Mouse (Mus musculus): ENCODE measurements around the gene Ptprm. TPM values are rescaled to one million over a fixed set of nuclear protein-coding genes. Genes with fewer than 3 reads are reported as not detected.

Gene Ptprm
- polyA plus RNA-seq, 1 experiment from 2014 or later: 8.0 TPM

- ATAC-seq: no peak
- Histone ChIP-seq H3K4me2 (ENCODE audit: low read length) (no peak overlapping the region), H3K4me3 (ENCODE audit: low read depth, low read length) (no peak overlapping the region), H3K36me3 (ENCODE audit: control insufficient read depth, insufficient read depth, low read length) (no peaks in the 10 kb centered on the region), H3K27me3 (replicated peaks; ENCODE audit: control insufficient read depth, insufficient read depth, low read length) (no peaks in the 10 kb centered on the region), H3K27ac (ENCODE audit: low read depth, low read length) (no peak overlapping the region), H3K9ac (ENCODE audit: low read length) (no peak overlapping the region), H3K4me1 (ENCODE audit: control insufficient read depth, insufficient read depth, low read length) (peaks cover 3% of the 10 kb centered on the region), H3K9me3 (replicated peaks; ENCODE audit: control insufficient read depth, low read length) (no peaks in the 10 kb centered on the region)
- 88% methylated on average over 5 of the region's 5 CpGs for WGBS
- no peak for DNase-seq (ENCODE audit: low spot score)
These were observed 230.5 kb downstream of the Ptprm start for GRCm38 (mm10) chr17:67123722-67124121.

GRCm38 (mm10) chr17:67120863-67121262 lies 233.4 kb downstream of the Ptprm start:
- WGBS: 30% methylated on average over 5 of the region's 5 CpGs
- H3K27ac ChIP-seq (ENCODE audit: low read depth, low read length): no peak overlapping the region
- no peak overlapping the region for H3K9ac ChIP-seq (ENCODE audit: low read length)
- ATAC-seq (peak; percentile 84; the same call in 1 of the 2 replicates), DNase-seq (ENCODE audit: low spot score) (peak; percentile 87)
- H3K4me1 ChIP-seq (ENCODE audit: control insufficient read depth, insufficient read depth, low read length): peaks cover 3% of the 10 kb centered on the region
- H3K4me2 ChIP-seq (ENCODE audit: low read length): no peak overlapping the region
- H3K36me3 ChIP-seq (ENCODE audit: control insufficient read depth, insufficient read depth, low read length): no peaks in the 10 kb centered on the region
- no peak overlapping the region for H3K4me3 ChIP-seq (ENCODE audit: low read depth, low read length)
- H3K9me3 ChIP-seq (replicated peaks; ENCODE audit: control insufficient read depth, low read length): no peaks in the 10 kb centered on the region
- H3K27me3 ChIP-seq (replicated peaks; ENCODE audit: control insufficient read depth, insufficient read depth, low read length): no peaks in the 10 kb centered on the region

- Histone ChIP-seq H3K4me2 (ENCODE audit: low read length) (no peak overlapping the region), H3K36me3 (ENCODE audit: control insufficient read depth, insufficient read depth, low read length) (no peaks in the 10 kb centered on the region), H3K4me1 (ENCODE audit: control insufficient read depth, insufficient read depth, low read length) (peaks cover 3% of the 10 kb centered on the region), H3K27ac (ENCODE audit: low read depth, low read length) (no peak overlapping the region), H3K9me3 (replicated peaks; ENCODE audit: control insufficient read depth, low read length) (no peaks in the 10 kb centered on the region), H3K4me3 (ENCODE audit: low read depth, low read length) (no peak overlapping the region), H3K27me3 (replicated peaks; ENCODE audit: control insufficient read depth, insufficient read depth, low read length) (no peaks in the 10 kb centered on the region), H3K9ac (ENCODE audit: low read length) (no peak overlapping the region)
- 77% methylated on average over 7 of the region's 7 CpGs for WGBS
- no peak for DNase-seq (ENCODE audit: low spot score)
- no peak for ATAC-seq
These were observed 235.4 kb downstream of the Ptprm start for GRCm38 (mm10) chr17:67118676-67119340.

DNA sequence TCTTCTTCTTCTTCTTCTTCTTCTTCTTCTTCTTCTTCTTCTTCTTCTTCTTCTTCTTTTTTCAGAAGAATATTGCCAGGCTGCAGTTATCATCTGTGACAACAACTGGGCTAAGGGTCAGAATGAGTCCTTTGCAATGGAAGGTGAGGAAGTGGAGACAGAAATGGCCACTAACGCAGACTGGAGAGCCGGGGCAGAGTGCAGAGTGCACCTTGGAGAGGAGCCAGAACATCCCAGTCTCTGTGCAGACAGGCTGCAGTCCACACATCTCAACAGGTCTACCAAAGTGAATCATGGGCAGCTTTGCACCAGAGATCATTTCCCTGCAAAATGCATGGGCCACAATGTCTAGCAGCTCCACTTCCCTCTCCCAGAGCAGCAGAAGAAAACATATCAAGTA lies 239.4 kb downstream of the Ptprm start:
- no peak for DNase-seq (ENCODE audit: low spot score)
- Histone ChIP-seq H3K27ac (ENCODE audit: low read depth, low read length) (no peak overlapping the region), H3K4me2 (ENCODE audit: low read length) (no peak overlapping the region), H3K36me3 (ENCODE audit: control insufficient read depth, insufficient read depth, low read length) (no peaks in the 10 kb centered on the region), H3K9ac (ENCODE audit: low read length) (no peak overlapping the region), H3K4me1 (ENCODE audit: control insufficient read depth, insufficient read depth, low read length) (no peaks in the 10 kb centered on the region; the same call in none of the 2 replicates), H3K27me3 (replicated peaks; ENCODE audit: control insufficient read depth, insufficient read depth, low read length) (no peaks in the 10 kb centered on the region), H3K4me3 (ENCODE audit: low read depth, low read length) (no peak overlapping the region), H3K9me3 (replicated peaks; ENCODE audit: control insufficient read depth, low read length) (no peaks in the 10 kb centered on the region)
- no peak for ATAC-seq
- whole genome bisulfite sequencing: 80% methylated on average over 2 of the region's 2 CpGs

- Histone ChIP-seq H3K4me1 (ENCODE audit: control insufficient read depth, insufficient read depth, low read length) (no peaks in the 10 kb centered on the region), H3K4me3 (ENCODE audit: low read depth, low read length) (no peak overlapping the region), H3K27me3 (replicated peaks; ENCODE audit: control insufficient read depth, insufficient read depth, low read length) (no peaks in the 10 kb centered on the region), H3K27ac (ENCODE audit: low read depth, low read length) (no peak overlapping the region), H3K9ac (ENCODE audit: low read length) (no peak overlapping the region), H3K36me3 (ENCODE audit: control insufficient read depth, insufficient read depth, low read length) (no peaks in the 10 kb centered on the region), H3K4me2 (ENCODE audit: low read length) (no peak overlapping the region), H3K9me3 (replicated peaks; ENCODE audit: control insufficient read depth, low read length) (no peaks in the 10 kb centered on the region)
- ATAC-seq (no peak), DNase-seq (ENCODE audit: low spot score) (no peak)
- 69% methylated on average over 3 of the region's 3 CpGs for WGBS
These were observed 241.6 kb downstream of the Ptprm start for GRCm38 (mm10) chr17:67112679-67113078.

DNA sequence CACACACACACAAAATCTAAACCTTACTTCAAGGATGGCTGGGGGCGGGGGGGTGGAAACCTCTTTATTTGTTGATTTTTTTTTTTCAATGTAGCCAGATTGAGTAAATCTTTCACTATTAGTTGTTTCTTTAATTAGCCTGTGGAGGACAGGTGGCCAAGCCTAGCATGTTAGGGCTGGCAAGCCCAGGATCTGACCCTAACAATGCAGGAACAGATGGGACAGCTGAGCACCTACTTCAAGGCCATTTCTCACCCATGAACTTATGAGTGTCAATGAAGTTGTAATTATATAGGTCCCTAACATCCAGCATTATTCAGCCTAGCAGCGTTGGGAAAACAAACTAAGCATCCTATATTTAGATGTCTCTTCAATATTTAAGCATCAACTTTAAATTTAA lies 248.1 kb downstream of the Ptprm start:
- no peaks in the 10 kb centered on the region for H3K36me3 ChIP-seq (ENCODE audit: control insufficient read depth, insufficient read depth, low read length)
- ATAC-seq (no peak), DNase-seq (ENCODE audit: low spot score) (no peak)
- H3K9me3 ChIP-seq (replicated peaks; ENCODE audit: control insufficient read depth, low read length): no peaks in the 10 kb centered on the region
- 80% methylated on average over 2 of the region's 2 CpGs for WGBS
- no peaks in the 10 kb centered on the region for H3K4me1 ChIP-seq (ENCODE audit: control insufficient read depth, insufficient read depth, low read length)
- H3K9ac ChIP-seq (ENCODE audit: low read length): no peak overlapping the region
- H3K27me3 ChIP-seq (replicated peaks; ENCODE audit: control insufficient read depth, insufficient read depth, low read length): no peaks in the 10 kb centered on the region
- H3K4me3 ChIP-seq (ENCODE audit: low read depth, low read length): no peak overlapping the region
- H3K27ac ChIP-seq (ENCODE audit: low read depth, low read length): no peak overlapping the region
- H3K4me2 ChIP-seq (ENCODE audit: low read length): no peak overlapping the region

DNA sequence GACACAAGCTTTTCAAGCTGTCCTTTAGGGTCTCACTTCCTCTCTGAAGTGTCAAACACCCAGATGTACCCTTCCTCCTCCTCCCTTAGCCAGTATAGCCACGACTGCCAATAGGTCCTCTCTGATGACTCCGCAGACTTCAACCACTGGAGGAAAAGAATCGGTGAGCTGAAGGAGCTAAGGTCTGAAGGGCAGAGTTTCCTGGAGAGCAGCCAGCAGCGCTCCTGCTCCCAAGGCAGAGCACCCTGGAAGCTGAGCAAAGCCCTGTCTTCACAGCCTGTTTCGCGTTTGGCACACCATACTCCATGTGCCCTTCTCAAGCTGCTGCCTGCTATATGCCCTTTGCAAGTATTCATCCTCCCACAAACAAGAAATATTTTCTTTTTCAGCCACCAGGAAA lies 252.2 kb downstream of the Ptprm start:
- ATAC-seq (no peak), DNase-seq (ENCODE audit: low spot score) (no peak)
- 82% methylated on average over 6 of the region's 6 CpGs for WGBS
- Histone ChIP-seq H3K4me1 (ENCODE audit: control insufficient read depth, insufficient read depth, low read length) (no peaks in the 10 kb centered on the region), H3K27me3 (replicated peaks; ENCODE audit: control insufficient read depth, insufficient read depth, low read length) (no peaks in the 10 kb centered on the region), H3K9me3 (replicated peaks; ENCODE audit: control insufficient read depth, low read length) (no peaks in the 10 kb centered on the region), H3K36me3 (ENCODE audit: control insufficient read depth, insufficient read depth, low read length) (no peaks in the 10 kb centered on the region), H3K4me3 (ENCODE audit: low read depth, low read length) (no peak overlapping the region), H3K9ac (ENCODE audit: low read length) (no peak overlapping the region), H3K4me2 (ENCODE audit: low read length) (no peak overlapping the region), H3K27ac (ENCODE audit: low read depth, low read length) (no peak overlapping the region)

DNA sequence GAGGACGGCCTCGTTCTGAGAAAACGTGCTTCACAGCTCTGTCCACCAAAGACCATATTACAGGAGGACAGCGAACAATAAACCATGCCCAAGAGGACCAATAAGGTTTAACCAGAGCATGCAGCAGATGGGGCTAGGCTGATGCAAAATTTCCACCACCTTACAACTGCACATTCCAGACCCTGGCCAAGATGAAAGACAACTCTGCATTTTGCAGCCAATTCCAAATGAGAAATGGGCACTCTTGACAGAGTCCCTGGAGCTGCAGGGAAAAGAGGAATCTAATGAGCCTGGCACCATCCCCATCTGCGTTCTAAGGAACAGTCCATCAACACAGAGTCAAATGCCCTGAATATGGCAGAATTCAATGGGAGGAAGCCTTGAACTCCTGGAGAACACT lies 263.3 kb downstream of the Ptprm start:
- no peak overlapping the region for H3K4me2 ChIP-seq (ENCODE audit: low read length)
- no peaks in the 10 kb centered on the region for H3K27me3 ChIP-seq (replicated peaks; ENCODE audit: control insufficient read depth, insufficient read depth, low read length)
- H3K27ac ChIP-seq (ENCODE audit: low read depth, low read length): no peak overlapping the region
- no peak overlapping the region for H3K4me3 ChIP-seq (ENCODE audit: low read depth, low read length)
- ATAC-seq (peak; percentile 15; the same call in 1 of the 2 replicates), DNase-seq (ENCODE audit: low spot score) (peak; percentile 39)
- H3K4me1 ChIP-seq (ENCODE audit: control insufficient read depth, insufficient read depth, low read length): peaks cover 3% of the 10 kb centered on the region; the same call in 1 of the 2 replicates
- WGBS: 44% methylated on average over 5 of the region's 5 CpGs
- H3K9ac ChIP-seq (ENCODE audit: low read length): no peak overlapping the region
- H3K36me3 ChIP-seq (ENCODE audit: control insufficient read depth, insufficient read depth, low read length): no peaks in the 10 kb centered on the region
- no peaks in the 10 kb centered on the region for H3K9me3 ChIP-seq (replicated peaks; ENCODE audit: control insufficient read depth, low read length)

GRCm38 (mm10) chr17:67090153-67090552 lies 264.1 kb downstream of the Ptprm start:
- Histone ChIP-seq H3K4me3 (ENCODE audit: low read depth, low read length) (no peak overlapping the region), H3K4me1 (ENCODE audit: control insufficient read depth, insufficient read depth, low read length) (peaks cover 3% of the 10 kb centered on the region; the same call in 1 of the 2 replicates), H3K4me2 (ENCODE audit: low read length) (no peak overlapping the region), H3K36me3 (ENCODE audit: control insufficient read depth, insufficient read depth, low read length) (no peaks in the 10 kb centered on the region), H3K9ac (ENCODE audit: low read length) (no peak overlapping the region), H3K9me3 (replicated peaks; ENCODE audit: control insufficient read depth, low read length) (no peaks in the 10 kb centered on the region), H3K27ac (ENCODE audit: low read depth, low read length) (no peak overlapping the region), H3K27me3 (replicated peaks; ENCODE audit: control insufficient read depth, insufficient read depth, low read length) (no peaks in the 10 kb centered on the region)
- ATAC-seq: no peak
- 80% methylated on average over 7 of the region's 7 CpGs for WGBS
- no peak for DNase-seq (ENCODE audit: low spot score)

Data from forebrain, embryonic 14.5 days (tissue).